Mouse (Mus musculus) c-Kit-positive CD71-negative TER-119-negative erythroid progenitor cells, embryonic 14.5 days (primary cell): ENCODE results near the gene Pde9a.
"Not testable (repeated sequence)": the region's sequence is repeated elsewhere in the genome, so short reads cannot be mapped to it uniquely, and the experiment has no call there.

Source experiments
- DNase-seq: peaks from one replicate; pipeline ENCODE4 v3.0.0-alpha.2; 2013; ENCODE audit warnings: low read depth

The Pde9a gene

GRCm38 (mm10) chr17:31385671-31386665 is at the start of gene Pde9a:
Pde9a (plus strand) TSS chr17:31386210.
- DNase-seq = no peak

- DNase-seq = no peak
Observed at GRCm38 (mm10) chr17:31339769-31340168, 46.2 kb upstream of the Pde9a start.

DNA sequence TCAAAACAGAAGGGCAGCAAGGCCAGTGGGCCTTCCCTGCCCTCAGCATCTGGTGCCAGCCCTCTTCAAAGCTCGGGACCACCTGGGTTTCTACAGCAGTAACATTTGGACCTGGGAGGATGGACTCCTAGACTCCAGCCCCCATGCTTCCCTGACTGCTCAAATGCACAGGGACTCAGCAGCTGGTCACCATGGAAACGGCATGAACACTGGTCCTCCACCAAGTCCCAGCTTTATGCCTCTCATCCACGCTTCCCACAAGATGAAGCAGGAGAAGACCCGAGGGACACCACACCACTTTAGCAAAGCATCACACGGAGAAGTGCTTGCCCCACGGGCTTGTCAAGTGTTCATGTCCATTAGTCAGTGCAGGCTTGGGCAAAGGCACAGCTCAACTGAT is 43.8 kb upstream of the Pde9a start:
- no peak for DNase-seq

- DNase-seq = peak; percentile 64
Observed at GRCm38 (mm10) chr17:31344172-31344801, 41.7 kb upstream of the Pde9a start.

GRCm38 (mm10) chr17:31344816-31345215 is 41.2 kb upstream of the Pde9a start:
- no peak for DNase-seq

DNA sequence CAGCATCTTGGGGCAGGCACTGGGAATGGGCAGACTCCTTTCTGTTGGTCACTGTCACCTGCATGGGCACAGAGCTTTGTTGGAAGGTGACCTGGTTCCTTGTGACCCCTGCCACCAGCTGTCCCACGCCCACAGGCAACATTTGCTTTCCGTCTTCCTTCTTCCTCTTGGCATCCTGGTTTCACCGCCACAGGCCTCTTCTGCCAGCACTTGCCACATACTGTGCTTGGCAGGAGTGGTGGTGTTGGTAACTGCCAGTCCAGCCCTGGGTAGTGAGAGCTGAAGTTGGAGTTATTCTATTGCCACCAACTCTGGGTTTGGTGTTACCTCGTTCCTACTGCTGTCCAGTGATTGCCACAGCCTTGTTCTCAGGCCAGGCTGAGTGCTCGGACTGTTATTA is 37.9 kb upstream of the Pde9a start:
- no peak for DNase-seq

- no peak for DNase-seq
Observed at GRCm38 (mm10) chr17:31349388-31349787, 36.6 kb upstream of the Pde9a start.

- no peak for DNase-seq
Observed at GRCm38 (mm10) chr17:31351984-31352383, 34.0 kb upstream of the Pde9a start.

GRCm38 (mm10) chr17:31353255-31353654 is 32.8 kb upstream of the Pde9a start:
- DNase-seq = no peak

- DNase-seq = not testable (repeated sequence)
Observed at GRCm38 (mm10) chr17:31354684-31355083, 31.3 kb upstream of the Pde9a start.

GRCm38 (mm10) chr17:31355792-31356502 is 30.1 kb upstream of the Pde9a start:
- DNase-seq = no peak

DNA sequence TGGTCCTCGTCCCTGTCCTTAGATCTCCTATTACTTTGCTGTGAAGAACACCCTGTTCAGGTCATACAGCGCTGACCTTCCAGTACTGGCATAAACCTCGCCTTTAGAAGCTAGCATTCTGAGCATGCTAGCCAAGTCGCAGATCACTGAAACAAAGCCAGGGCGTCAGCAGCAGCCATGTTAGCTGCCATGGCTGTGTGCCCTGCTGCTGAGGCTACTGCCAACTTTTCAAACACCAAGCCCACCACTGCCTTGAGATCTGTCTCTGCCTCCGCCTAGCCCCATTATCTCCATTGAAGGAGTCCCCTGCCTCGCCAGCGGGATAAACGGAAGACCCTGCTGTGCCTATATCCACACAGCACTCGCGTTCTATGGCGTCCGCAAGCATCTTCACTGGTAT is 25.4 kb upstream of the Pde9a start:
- no peak for DNase-seq

- DNase-seq = no peak
Observed at GRCm38 (mm10) chr17:31365586-31366166, 20.3 kb upstream of the Pde9a start.

- no peak for DNase-seq
Observed at GRCm38 (mm10) chr17:31370221-31370620, 15.8 kb upstream of the Pde9a start.

DNA sequence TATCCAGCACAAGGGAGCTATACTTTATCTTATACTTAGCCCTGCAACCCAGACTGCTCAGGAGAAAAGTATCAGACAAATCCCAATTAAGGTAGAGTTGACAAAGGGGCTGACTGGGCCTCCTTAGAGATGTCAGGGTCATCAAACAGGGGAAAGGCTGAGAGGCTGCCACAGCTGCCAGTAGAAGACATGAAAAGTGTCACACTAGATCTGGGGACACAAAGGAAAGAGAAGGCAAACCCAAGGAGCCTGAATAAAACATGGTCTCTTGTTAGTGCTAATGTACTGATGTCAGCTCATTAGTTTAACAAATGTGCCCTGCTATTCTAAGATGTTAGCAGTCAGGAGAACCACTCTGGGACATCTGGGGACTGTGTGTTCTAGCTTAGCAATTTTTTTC is 15.1 kb upstream of the Pde9a start:
- no peak for DNase-seq

DNA sequence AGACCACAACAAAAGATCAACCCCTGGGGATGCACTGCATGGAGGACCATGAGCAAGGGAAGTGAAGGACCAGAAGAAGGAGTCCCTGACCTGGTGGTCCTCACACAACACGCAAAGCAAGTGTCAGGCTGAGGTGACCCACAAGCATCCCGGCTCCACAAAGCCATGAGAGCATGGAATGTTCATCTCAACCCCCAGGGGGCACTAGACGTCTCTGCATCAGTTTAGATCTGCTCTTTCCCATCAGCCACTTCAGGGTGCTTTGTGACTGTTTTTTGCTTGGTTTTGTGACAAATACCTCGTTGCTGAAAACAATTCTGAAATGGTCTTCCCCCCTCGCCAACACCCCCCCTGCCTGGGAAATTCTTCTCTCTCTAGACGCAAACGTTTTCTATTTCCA is 8.0 kb upstream of the Pde9a start:
- peak; percentile 31 for DNase-seq

DNA sequence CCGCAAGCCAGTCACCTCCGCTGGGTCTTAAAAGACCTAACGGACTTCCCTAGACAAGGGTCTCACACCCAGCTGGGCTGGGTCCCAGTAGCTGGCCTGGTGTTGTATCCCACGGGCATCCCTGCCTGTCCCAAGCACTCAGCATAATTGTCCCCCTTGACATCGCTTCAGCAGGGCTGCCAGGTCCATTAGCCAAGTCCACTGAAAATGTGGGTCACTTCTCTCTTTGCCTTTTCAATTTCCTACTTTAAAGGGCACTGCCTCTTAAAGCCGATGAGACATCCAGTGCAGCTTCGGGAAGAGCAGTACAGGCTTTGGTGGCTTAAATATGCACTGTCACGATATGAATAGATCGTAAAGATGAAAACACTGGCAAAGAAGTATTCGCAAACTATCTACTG is 7.6 kb upstream of the Pde9a start:
- no peak for DNase-seq

- DNase-seq = no peak
Observed at GRCm38 (mm10) chr17:31379086-31379485, 6.9 kb upstream of the Pde9a start.

GRCm38 (mm10) chr17:31379863-31380262 is 6.1 kb upstream of the Pde9a start:
- DNase-seq = no peak

- no peak for DNase-seq
Observed at GRCm38 (mm10) chr17:31383320-31383719, 2.7 kb upstream of the Pde9a start.

GRCm38 (mm10) chr17:31384968-31385627 is 912 bp upstream of the Pde9a start:
- no peak for DNase-seq
